Mouse (Mus musculus): ENCODE results near the gene Ly6g6e. TPM values are rescaled to one million over a fixed set of nuclear protein-coding genes. Genes with fewer than 3 reads are reported as not detected.
"Not testable (repeated sequence)": the region's sequence is repeated elsewhere in the genome, so short reads cannot be mapped to it uniquely, and the experiment has no call there.

The Ly6g6e gene
- polyA plus RNA-seq, 1 experiment, result 1.2 TPM

GRCm38 (mm10) chr17:35108097-35108496, 31.4 kb downstream of the Ly6g6e start, which contains the start of gene Ly6g5c:
Ly6g5c (plus strand) TSS chr17:35108279.
- DNase-seq (ENCODE audit: low read depth), result no peak
- TF ChIP-seq CTCF (IDR thresholded peaks at IDR 0.05; ENCODE audit: borderline replicate concordance, extremely low read depth, insufficient read depth, insufficient read length) (no peak), POLR2A (IDR thresholded peaks at IDR 0.05; ENCODE audit: borderline replicate concordance, extremely low read depth, insufficient read depth, insufficient read length, poor library complexity, severe bottlenecking) (no peak)

DNA sequence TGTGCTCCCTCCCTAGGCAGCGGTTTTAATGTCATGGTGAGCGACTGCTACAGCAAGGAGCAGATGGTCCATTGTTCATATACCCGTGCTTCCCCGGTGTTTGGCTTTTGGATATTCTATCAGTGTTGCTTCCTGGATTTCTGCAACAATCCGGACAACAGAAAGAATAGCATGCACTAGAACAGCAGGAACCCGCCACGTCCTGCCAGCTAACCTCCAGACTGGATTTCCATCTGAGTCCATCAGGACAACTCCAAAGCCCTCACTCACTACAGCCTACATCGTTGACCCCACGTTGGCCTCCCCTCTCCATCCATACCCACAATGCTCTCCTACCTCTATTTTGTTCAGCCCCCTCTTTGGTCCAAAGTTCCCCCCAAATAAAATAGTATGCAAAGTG, 35.1 kb downstream of the Ly6g6e start:
- TF ChIP-seq POLR2A (IDR thresholded peaks at IDR 0.05; ENCODE audit: borderline replicate concordance, extremely low read depth, insufficient read depth, insufficient read length, poor library complexity, severe bottlenecking), result no peak
- no peak for TF ChIP-seq CTCF (IDR thresholded peaks at IDR 0.05; ENCODE audit: borderline replicate concordance, extremely low read depth, insufficient read depth, insufficient read length)
- DNase-seq (ENCODE audit: low read depth), result no peak

GRCm38 (mm10) chr17:35115046-35116019, 38.6 kb downstream of the Ly6g6e start, which contains the start of gene Ly6g5b:
Ly6g5b (minus strand) TSS chr17:35115428.
- DNase-seq (ENCODE audit: low read depth), result no peak
- TF ChIP-seq POLR2A (IDR thresholded peaks at IDR 0.05; ENCODE audit: borderline replicate concordance, extremely low read depth, insufficient read depth, insufficient read length, poor library complexity, severe bottlenecking), result no peak
- TF ChIP-seq CTCF (IDR thresholded peaks at IDR 0.05; ENCODE audit: borderline replicate concordance, extremely low read depth, insufficient read depth, insufficient read length), result peak; percentile 40; the same call in 1 of the 2 replicates

DNA sequence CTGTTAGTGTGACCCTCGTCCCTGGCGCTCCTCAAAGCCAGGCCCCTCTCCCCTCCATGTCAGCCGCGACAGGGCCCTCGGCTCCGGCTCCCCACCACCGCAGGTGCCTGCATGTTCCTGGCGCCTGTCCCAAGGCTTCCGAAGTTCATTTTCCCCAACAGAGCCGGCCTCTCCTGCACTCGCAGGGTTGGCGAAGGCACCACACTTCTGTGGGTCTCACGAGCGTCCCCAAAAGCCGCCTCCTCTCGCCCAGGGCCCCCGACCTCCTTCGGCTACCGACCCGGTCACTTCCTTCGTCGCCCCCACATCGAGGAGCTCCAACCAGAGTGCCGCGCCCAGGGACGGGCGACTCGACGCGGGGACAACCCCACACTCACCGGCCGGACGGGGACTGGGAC, 44.0 kb downstream of the Ly6g6e start:
- TF ChIP-seq POLR2A (IDR thresholded peaks at IDR 0.05; ENCODE audit: borderline replicate concordance, extremely low read depth, insufficient read depth, insufficient read length, poor library complexity, severe bottlenecking), result no peak
- no peak for TF ChIP-seq CTCF (IDR thresholded peaks at IDR 0.05; ENCODE audit: borderline replicate concordance, extremely low read depth, insufficient read depth, insufficient read length)
- DNase-seq (ENCODE audit: low read depth), result no peak

DNA sequence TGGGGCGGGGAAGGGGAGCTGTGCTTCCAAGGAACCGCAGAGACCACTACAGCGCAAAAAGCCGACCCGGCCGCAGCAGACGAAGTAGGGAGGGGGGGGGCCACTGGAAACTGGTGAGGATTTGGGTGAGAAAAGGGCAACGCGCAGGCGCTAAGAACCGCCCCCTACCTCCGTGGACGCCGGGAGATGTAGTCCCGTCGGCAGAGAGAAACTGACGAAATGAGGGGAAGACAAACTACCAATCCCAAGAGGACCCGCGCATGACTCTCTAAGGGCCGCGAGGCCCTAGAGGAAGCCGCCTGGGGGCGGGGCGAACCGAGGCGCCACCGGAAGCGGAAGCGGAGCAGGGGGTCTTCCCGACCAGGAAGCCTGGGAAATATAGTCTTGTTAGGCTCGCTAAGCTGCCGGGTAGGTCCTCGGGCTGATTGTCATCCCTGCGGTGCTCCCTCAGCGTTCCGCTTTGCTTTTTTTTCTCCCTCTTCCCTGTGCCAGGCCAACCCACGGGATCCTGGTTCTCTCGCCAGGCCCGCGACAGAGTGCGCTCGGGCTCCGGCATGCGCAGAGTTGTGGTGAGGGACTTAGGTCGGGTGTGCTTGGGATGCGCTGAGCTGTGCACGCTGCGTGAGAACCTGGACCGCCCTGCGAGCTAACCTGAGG, 44.6 kb downstream of the Ly6g6e start, which contains the start of gene Gpank1:
TSS of gene Gpank1 (plus strand) at position 313 of the 657 bp plus-strand sequence.
- DNase-seq (ENCODE audit: low read depth), result peak; percentile 100
- TF ChIP-seq POLR2A (IDR thresholded peaks at IDR 0.05; ENCODE audit: borderline replicate concordance, extremely low read depth, insufficient read depth, insufficient read length, poor library complexity, severe bottlenecking), result peak; percentile 53; the same call in 1 of the 2 replicates
- no peak for TF ChIP-seq CTCF (IDR thresholded peaks at IDR 0.05; ENCODE audit: borderline replicate concordance, extremely low read depth, insufficient read depth, insufficient read length)

GRCm38 (mm10) chr17:35121871-35122303, 45.2 kb downstream of the Ly6g6e start, which contains the start of gene Csnk2b:
Csnk2b (minus strand) TSS chr17:35122053.
- TF ChIP-seq CTCF (IDR thresholded peaks at IDR 0.05; ENCODE audit: borderline replicate concordance, extremely low read depth, insufficient read depth, insufficient read length) (peak; percentile 36; the same call in 1 of the 2 replicates), POLR2A (IDR thresholded peaks at IDR 0.05; ENCODE audit: borderline replicate concordance, extremely low read depth, insufficient read depth, insufficient read length, poor library complexity, severe bottlenecking) (no peak)
- DNase-seq (ENCODE audit: low read depth), result peak; percentile 92

GRCm38 (mm10) chr17:35123287-35123686, 46.6 kb downstream of the Ly6g6e start:
- not testable (repeated sequence) for DNase-seq (ENCODE audit: low read depth)

GRCm38 (mm10) chr17:35124261-35124896, 47.7 kb downstream of the Ly6g6e start:
- DNase-seq (ENCODE audit: low read depth), result not testable (repeated sequence)

GRCm38 (mm10) chr17:35125081-35125480, 48.4 kb downstream of the Ly6g6e start:
- TF ChIP-seq POLR2A (IDR thresholded peaks at IDR 0.05; ENCODE audit: borderline replicate concordance, extremely low read depth, insufficient read depth, insufficient read length, poor library complexity, severe bottlenecking) (no peak), CTCF (IDR thresholded peaks at IDR 0.05; ENCODE audit: borderline replicate concordance, extremely low read depth, insufficient read depth, insufficient read length) (no peak)
- DNase-seq (ENCODE audit: low read depth), result no peak

DNA sequence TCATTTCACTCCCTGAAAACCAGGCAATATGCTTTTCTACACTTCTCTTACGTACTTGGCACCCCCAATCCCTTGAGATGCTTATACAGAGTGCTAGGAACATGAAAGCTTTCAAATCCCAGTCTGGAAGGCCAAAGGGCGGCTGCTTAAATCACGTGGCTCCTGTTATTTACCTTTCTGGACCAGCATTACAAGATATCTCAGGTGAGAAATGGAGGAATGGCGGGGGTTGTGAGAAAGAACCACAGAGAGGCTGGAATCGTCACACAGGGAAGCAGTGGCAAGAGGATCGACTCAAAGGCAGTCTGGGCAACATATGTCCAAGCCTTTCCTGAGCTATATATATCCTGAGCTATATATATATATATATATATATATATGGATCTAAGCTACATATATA, 48.9 kb downstream of the Ly6g6e start:
- TF ChIP-seq CTCF (IDR thresholded peaks at IDR 0.05; ENCODE audit: borderline replicate concordance, extremely low read depth, insufficient read depth, insufficient read length), result no peak
- TF ChIP-seq POLR2A (IDR thresholded peaks at IDR 0.05; ENCODE audit: borderline replicate concordance, extremely low read depth, insufficient read depth, insufficient read length, poor library complexity, severe bottlenecking), result no peak
- DNase-seq (ENCODE audit: low read depth), result no peak

DNA sequence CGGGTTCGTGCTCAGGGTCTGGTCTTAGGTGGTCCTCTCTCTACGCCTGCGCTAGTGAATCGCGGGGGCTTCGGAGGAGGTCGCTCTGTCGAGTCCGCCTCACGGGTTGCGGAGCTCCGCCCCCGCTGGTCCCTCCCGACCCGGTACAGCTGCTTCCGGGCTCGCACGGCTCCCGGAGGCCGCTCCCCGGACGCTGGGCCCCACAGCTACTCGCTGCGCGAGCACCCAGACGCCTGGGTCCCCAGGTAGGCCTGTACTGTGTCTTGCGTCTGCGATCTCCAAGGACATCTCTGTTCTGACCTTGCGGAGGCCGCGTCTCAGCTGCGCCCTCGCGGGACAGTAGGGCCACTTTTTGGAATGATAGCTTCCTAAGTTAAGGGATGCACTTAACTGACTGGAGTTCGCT, 49.5 kb downstream of the Ly6g6e start, which contains the start of gene D17H6S53E:
TSS of gene D17H6S53E (plus strand) at position 168 of the 406 bp plus-strand sequence.
- TF ChIP-seq CTCF (IDR thresholded peaks at IDR 0.05; ENCODE audit: borderline replicate concordance, extremely low read depth, insufficient read depth, insufficient read length) (no peak), POLR2A (IDR thresholded peaks at IDR 0.05; ENCODE audit: borderline replicate concordance, extremely low read depth, insufficient read depth, insufficient read length, poor library complexity, severe bottlenecking) (peak; percentile 62)
- peak; percentile 81 for DNase-seq (ENCODE audit: low read depth)

Data from brain, embryonic 14.5 days (tissue).